Mouse (Mus musculus): ENCODE measurements around the gene Rere.
"Not testable (repeated sequence)": the region's sequence is repeated elsewhere in the genome, so short reads cannot be mapped to it uniquely, and the experiment has no call there.

Gene Rere

DNA sequence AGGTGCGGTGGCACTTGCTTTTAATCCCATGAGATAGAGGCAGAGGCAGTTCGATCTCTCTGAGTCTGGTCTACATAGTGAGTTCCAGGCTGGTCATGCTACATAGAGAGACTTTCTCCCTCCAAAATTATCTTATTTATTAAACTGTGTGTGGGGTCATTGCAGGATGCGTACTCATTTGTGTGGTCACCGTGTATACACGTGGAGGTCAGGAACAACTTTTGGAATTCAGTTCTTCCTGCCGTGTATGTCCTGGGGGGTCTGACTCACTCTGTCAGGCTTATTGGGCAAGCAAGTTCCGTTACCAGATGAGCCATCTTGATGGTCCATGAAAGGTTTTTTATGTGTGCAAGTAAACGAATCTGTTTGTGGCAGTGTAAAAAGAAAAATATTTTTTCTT lies 5.5 kb downstream of the Rere start:
- no peak for DNase-seq

DNA sequence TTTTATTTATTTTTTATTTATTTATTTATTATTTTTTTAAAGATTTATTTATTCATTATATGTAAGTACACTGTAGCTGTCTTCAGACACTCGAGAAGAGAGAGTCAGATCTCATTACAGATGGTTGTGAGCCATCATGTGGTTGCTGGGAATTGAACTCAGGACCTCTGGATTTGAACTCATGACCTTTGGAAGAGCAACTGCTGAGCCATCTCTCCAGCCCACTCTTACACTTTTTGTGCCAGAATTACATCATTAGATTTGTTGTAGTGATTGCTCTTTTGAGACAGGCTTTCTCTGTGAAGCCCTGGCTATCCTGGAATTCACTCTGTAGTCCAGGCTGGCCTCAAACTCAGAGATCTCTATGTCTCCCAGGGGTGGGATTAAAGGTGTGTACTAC lies 6.0 kb downstream of the Rere start:
- DNase-seq = not testable (repeated sequence)

DNA sequence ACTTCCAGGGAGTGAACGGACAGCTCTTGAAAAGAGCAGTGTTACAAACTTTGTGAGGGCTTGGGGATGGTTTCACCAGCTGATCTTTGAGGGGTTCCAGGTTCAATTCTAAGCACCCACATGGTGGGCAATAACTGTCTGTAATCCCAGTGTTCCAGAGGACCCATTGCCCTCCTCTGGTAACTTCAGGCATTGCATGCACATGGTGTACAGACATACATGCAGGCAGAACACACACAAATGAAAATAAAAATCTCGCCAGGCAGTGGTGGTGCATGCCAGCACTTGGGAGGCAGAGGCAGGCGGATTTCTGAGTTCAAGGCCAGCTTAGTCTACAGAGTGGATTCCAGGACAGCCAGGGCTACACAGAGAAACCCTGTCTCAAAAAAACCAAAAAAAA lies 10.5 kb downstream of the Rere start:
- no peak for DNase-seq

DNA sequence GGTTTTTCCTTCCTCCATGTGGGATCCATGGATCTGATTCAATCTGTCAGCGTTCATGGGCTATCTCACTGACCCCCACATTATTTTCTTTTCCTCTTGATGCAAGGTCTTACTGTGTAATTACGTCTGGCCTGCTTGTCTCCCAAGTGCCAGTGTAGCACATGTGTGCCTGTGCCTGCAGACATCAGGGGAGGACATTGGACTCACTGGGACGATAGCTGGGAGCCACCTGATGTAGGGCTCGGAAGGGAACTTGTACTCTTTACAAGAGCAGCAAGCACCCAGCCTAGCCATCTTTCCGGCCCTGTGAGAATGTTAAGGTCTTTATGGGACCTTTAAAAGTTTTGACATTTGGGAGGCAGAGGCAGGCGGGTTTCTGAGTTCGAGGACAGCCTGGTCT lies 13.4 kb downstream of the Rere start:
- DNase-seq = no peak

DNA sequence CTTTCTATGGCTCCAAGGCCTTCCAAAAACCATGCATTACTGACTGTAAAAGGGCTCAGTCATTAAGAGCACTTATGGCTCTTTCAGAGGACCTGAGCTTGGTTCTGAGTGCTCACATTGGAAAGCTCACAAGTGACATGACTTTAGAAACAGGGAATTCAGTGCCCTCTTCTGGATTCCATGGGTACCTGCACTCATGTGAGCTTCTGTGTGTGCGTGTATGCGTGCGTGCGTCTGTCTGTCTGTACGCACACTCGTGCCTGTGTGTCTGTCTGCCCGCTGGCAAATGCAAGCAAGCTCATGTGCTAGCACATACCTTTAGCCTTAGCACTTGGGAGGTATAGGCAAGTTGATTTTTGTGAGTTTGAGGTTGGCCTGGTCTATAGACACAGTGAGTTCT lies 14.5 kb downstream of the Rere start:
- peak; percentile 15 for DNase-seq

DNA sequence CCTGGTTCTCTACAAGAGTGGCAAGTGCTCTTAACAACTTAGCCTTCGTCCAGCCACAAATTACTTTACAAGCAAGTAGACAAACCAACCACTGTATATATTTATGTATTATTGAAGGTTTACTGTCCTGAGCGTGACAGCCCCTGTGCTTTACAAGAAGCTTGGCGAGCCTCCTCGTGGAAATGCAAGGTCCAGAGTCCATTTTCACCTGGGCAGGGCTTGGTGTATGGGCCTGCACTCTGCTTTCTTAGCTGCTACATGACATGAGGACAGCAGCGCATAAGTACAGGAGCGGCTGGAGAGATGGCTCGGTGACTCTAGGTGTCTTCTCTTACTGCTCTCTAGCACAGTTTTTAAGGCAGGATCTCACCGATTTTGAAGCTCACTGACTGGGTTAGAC lies 21.3 kb downstream of the Rere start:
- no peak for DNase-seq

DNA sequence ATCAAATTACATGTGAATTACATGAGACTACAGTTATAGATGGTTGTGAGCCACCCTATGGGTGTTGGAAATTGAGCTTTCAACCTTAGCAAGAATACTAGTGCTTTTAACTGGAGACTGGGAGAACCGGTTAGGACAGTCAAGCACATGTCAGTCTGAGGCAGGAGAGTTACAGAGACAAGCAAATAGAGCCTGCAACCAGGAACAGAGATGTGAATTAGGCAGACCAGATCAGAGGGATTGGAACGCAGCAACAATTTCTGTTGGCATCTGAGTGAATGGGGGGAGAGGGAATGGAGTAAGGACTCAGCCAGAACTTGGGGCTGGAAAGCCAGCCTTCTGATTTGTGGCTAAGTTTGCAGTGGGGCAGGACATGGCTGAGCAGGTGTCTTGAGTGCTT lies 25.3 kb downstream of the Rere start:
- DNase-seq = no peak

DNA sequence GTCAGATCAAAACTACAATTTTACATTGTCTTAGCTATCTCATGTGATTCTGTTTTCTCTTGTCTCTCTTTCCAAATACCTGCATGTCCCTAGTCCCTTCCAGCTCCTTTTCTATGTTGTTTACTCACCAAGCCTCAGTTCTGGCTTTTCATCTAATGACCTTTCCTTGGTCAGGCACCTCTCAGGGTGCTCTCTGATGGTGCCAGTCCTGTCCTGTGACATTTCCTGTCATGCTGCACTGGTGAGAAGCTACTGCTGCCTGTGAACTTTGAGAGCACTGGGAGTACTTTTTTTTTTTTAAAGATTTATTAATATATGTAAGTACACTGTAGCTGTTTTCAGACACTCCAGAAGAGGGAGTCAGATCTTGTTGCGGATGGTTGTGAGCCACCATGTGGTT lies 25.8 kb downstream of the Rere start:
- no peak for DNase-seq

DNA sequence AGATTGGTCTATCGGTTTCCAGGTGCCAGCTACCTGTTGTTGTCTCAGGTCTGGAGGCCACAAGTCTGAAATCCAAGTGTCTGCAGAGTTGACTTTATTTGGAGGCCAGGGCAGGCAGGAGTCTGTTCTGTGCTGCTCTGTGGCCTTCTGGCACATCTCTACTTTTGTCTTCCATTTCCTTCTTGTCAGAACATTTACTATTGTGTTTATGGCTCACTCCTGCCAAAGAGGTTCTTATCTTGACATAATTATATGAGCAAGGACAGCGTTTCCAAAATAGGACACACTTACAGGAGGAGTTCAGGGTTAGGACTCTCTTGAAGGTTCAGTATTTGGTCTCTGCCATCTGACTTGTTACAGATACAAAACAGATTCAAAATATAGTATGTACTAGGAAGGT lies 30.0 kb downstream of the Rere start:
- no peak for DNase-seq

DNA sequence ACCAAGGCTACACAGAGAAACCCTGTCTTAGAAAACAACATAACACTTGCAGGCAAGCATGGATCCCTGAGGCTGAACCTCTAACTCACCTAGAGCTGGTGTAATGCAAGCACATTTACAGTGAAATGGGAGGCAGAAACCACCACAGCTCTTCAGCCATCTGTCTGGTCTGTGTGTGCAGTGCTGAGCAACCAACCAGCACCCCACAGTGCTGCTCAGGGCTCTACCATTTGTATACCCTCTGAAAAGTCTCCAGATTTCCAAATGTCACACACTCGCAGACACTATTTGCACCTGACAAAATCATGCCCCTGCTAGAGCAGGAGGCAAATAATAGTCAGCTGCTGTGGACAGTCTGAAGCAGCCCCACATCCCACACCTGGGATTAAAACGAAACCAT lies 31.2 kb downstream of the Rere start:
- DNase-seq = no peak

DNA sequence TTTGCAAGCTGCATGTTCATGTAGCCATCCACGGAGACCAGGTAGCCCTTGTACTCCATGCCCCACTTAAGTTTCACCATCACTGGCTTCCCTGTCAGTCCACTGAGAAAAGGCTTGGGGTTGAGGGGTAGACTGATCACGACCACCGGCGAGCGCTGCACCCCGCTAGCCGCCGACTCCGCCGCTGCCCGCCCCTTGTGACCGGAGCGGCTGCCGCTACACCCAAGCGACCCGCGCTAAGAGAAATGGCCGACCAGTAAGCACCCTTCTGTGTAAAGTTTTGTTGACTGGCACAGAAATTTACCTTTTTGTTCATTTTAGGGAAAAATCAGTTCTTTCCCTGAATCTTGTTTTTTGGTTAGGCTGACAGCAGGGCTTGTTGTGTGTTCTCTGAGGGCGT lies 33.9 kb downstream of the Rere start:
- no peak for DNase-seq

DNA sequence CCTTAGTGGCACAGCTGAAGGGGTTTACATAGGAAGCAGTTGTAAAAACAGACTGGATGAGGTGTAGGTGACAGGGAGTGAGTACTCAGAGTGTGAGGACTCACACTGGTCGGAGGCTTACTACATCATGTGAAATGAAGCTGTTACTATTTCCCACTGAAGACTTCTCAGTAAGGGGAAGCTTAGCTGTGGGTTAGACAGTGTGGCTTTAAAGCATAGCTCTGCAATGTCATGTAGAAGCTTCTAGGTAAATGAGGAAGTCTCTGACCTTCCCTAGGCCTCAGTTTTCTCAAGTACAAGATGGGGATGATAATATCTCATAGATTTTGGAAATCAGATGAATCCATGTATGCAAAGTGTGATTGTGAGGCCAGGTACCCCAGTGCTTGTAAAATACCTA lies 35.1 kb downstream of the Rere start:
- no peak for DNase-seq

DNA sequence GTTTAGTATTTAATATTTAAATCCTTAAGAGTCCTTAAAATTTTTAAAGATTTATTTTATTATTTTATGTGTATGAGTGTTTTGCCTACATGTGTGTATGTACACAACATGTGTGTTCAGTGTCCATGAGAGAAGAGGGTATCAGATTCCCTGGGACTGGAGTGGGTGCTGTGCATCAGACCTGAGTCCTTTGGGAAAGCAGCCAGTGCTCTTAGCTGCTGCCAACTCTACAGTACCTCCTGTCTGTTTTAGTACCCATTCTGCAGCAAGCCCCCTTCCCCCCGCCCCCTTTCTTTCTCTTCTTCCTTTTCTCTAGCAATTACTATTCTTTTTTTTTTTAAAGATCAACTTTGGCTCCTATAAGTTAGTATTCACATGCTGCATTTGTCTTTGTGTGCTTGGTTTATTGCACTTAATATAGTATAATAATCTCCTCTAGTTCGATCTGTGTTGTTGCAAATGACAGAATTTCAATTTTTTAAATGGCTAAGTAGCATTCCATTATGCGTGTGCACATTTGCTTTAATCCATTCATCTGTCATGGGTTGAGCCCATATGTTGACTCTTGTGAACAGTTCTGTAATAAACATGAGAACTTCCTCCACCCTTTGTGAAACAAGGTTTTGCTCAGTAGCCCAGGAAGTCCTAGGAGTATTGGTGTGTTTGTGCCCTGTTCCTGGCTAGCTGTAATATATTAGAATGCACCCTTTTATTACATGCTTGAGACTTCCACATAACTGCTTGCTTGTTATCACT lies 43.8 kb downstream of the Rere start:
- no peak for DNase-seq

DNA sequence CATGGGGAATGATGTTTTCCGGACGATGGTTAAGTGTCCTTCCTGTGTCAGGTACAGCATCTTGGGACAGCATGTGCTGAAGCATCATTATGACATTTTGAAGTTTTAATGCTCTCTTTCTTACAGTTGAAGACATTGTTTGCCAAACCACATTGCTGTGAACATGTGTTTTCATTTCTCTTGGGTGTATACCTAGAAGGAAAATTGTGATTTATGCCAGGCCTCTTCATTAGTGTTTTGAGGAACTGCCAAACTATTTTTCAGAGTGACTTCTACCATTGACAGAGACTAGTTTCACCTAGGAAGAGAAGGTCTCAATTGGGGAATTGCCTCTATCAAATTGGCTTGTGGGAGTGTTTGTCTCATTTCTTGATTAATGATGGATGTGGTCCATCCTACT lies 44.6 kb downstream of the Rere start:
- no peak for DNase-seq

DNA sequence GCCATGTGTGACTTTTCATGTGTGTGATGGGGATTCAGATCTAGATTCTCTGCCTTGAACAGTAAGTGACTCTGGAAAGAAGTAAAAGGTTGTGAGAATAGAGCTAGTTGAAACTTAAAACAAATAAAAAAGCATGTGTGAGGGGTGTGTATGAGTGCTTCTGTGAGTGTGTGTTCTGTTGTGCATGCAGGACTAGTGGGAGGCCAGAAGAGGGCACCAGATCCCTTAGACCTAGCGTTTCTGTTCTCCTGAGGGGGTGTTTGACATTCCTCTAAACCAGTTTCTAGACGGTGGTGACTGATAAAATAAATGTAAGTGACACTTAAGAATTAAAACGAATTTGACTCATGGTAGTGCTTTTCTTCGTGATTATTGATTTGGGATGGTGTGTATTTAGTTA lies 46.0 kb downstream of the Rere start:
- no peak for DNase-seq

DNA sequence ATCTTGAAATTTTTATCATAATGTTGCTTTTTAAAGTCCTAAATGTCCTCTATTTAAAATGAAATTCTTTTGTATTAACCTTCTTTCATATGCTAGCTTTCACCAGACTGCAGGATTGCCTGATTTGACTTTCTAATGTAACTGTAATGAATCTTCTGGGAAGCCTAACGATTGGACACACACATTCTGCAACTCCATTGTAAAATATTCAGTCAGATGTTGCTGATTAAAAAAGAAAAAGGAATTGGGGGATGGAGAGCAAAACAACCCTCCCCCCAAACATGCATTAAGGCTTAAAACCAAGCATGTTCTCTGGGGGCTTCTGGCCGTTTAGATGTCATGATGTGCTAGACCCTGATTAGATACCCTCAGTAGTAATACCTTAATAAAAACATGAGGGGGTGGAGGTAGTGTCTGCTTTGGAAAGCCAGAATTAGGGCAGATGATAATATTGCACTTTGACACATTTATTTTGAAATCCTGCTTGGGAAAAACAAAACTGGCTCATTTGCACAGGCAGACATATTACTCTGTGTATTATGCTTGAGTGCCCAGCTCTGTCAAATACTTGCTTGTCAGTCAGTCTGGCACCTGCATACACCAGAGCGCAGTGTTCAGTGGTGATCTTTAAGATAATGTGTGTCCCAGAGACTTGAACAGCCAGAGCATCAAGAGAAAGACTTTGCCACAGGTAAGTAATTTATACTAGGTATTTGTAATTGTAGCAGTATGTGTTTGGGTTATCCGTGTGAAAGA lies 52.7 kb downstream of the Rere start:
- DNase-seq = peak; percentile 14

DNA sequence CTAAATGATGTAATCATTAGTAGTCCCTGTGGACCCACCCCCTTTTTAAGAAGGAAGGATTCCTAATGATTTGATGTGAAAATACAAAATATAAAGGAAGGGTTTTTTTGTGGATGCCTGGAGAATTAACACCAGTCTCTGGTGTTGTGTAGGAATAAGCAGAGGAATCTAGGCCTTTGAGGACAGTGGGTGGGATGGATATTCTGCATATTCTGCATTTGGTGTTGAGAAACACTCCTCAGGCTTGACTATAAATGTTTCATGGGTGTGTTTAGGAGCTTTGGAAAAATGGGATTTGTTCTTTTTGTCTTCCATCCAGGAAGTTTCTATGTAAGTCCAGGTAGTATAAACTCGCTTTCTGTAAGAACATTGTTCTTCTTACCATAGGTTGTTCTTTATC lies 55.8 kb downstream of the Rere start:
- no peak for DNase-seq

DNA sequence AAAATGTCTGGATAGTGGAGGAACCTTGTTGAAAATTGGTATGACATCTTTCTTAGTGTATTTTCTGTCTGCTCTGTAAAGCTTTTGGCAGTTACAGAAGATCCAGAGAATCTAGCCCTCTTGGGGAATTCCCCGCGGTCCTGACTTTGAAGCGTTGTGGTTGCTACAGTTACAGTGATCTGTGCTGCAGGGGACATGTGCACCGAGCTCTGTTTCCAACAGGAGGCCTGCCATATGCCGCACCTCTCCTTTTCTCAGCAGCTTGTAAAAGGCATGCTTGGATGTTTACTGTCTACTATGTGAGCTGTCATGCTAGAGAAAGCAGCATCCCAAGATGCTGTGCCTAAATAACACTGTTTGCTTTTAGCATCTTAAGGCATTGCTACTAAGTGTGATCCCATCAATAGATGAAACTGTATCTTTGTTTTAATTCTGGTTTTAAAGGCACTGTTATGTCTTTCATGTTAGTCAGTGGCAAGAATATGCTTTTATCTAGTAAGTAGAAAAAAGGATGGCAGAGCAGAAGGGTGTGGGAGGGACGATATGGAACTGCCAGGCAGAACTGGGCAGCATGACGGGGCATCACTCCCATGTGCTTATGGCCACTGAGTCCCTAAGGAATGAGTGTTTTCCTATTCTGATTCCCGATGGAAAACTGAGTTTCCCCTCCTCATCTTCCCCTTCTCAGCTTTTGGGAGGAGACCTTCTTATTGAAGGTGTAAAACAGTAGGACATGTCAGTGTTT lies 57.6 kb downstream of the Rere start:
- peak; percentile 74 for DNase-seq

DNA sequence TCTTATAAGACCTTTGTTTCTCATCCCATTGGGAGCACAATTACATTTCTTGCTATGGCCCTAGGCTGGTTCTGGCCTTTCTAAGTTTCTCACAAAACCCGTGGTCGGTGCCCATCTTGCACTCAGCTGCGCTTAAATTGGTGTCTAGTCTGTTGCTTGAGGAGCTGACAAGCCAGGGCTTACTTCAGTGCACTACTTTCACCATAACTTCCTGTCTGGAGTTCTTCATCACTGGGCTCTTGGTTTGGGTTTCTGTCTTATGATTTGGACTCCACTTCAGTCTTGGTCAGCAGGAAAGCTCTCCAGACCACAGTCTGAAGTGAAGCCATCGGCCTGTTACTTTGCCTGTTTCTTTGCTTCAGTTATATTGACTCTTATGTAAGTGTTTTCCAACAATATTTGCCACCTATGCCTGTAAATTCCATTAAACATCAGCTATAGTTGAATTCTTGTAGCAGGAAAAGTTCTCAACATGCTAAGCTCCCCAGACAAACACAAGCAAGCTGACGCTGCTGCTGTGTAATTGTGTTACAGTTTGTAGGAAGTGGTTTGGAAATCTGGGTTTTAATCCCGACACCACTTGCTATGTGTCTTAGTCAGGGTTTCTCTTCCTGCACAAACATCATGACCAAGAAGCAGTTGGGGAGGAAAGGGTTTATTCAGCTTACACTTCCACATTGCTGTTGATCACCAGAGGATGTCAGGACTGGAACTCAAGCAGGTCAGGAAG lies 59.5 kb downstream of the Rere start:
- no peak for DNase-seq

DNA sequence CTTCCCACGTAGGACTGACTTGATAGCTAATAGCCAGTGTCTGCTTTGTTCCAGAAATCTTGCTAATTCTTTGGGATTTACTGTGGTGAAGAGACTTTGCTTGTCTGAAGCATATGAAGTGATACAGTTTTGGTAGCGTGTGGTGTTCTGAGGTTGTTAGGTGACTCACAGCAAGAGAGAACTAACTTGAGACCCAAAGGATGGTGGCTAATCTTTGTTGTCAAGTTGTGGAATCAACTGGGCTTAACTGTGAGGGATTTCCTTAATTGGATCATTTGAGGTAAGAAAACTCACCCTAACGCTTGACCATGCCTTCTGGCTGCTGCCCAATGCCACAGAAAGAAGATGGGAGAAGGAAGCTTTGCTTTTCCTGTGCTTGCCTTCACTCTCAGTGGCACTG lies 63.1 kb downstream of the Rere start:
- peak; percentile 49 for DNase-seq

DNA sequence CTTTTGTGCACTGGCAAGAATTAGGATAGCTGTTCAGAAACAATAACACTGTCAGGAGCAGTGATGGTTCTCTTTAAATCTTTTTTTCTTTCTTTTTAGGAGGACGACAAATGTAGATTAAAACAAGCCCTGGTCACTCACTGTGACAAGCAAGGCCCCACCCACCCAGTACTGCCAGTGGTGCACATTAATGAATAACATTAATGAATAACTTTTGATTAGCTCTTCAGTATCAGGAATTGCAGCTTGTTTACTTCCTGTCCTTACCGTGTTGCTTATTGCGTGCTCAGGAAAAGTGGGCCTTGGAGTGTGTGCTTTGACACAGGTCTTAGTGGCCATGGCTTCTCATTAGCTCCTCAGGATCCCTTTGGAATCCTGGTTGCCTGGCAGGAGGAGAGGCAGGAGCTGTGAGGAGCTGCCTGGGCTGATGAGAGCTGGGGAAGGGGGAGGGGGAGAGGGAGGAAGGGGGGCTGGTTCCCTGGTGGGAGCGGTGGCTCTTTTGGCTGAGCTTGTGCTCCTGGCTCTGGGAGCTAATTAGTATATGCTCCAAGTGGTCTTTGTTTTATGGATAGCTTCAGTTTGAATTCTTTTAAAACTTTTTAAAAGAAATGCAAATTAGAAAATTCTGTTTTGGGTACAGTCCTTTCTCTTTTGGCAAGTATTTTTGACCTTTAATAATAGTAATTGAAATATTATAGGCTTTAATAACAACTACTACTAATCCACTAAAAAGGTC lies 65.4 kb downstream of the Rere start:
- DNase-seq = peak; percentile 89

DNA sequence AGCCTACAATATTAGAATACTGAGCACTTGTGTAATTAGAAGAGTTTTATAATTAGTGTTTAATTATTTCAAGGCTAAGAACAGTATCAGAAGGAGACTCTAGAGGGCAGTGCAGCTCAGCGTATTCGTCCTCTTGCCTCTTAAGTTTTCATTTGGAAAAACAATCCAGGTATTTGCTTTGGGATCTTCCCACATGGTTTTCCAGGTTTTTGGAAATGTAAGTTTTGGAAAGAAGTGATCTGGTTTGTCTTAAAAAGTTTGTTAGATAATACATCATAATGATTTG lies 65.9 kb downstream of the Rere start:
- DNase-seq = peak; percentile 82

DNA sequence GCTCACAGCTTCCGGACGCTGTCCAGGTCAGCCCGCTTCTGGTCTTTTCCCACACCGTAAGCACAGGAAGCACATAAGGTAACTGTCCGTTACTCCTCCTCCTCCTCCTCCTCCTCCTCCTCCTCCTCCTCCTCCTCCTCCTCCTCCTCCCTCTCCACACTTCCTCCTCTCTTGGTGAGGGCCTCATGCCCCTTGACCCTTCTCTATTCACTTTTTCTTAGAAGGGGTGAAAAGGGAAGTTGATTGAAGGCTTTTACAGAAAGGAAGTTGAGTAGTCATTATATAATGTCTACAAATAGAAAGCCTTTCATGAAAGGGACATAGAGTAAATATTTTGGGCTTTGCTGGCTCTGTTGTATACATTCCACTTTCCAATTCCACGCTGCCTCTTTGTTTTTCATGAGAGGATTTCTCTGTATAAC lies 68.2 kb downstream of the Rere start:
- DNase-seq = no peak
